ENCODE assay signal across 11 mouse cellular contexts in the genomic region with DNA sequence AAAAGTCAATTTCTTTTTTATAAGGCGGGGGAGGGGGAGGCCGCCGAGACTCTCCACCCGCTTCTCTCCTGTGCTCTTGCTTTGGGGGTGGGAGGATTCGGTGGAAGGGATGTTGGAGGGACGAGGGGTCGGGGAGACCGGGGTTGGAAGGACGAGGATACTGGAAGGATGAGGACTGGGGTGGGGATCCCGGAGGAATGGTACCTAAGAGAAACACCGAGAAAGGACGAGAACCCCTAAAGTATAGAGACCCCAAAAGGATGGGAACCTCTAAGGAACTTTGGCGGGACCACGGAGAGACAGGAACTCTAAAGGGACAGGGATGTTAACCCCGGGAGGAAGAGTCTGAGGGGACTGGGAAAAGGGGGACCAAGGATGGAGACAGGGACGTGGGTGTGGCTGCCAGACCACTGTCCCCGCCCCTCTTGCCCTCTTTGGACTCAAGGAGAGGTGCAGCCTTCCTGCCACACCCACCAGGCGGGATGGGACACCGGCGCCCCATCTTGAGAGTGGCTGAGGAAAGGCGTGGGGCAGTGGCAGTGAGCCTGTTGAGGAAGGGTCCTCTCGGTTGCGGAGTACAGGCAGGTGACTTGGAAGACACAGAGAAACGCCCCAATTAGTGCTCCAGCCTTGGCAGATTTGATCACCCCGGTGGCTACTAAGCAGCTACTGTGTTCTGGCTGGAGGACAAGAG. TPM values are rescaled to one million over a fixed set of nuclear protein-coding genes. Genes with fewer than 3 reads are reported as not detected.
DNase-seq lines count a peak whose midpoint lies in the region; ATAC-seq and TF ChIP-seq lines count a peak whose summit lies in the region.
"Had no signal": no experiment of that assay in that cellular context is flagged by ENCODE, and none has a peak within 500 bp of the region (broad histone marks: within the 10 kb centered on the region; RNA-seq: fewer than 3 reads in every experiment).

No protein-coding gene starts in this region.

- peak overlapping the region; percentile 49; the same call in 1 of the 2 replicates for H3K4me3 ChIP-seq in layer of hippocampus, adult 2 months
- peak overlapping the region; percentile 37 for H3K4me3 ChIP-seq in embryonic facial prominence, embryonic 15.5 days (replicated peaks)
- peak overlapping the region; percentile 37 for H3K4me3 ChIP-seq in limb, embryonic 13.5 days
- H3K4me3 ChIP-seq: erythroblast, embryonic 14.5 days had no signal

- 1% methylated on average over 25 of the region's 25 CpGs for WGBS in embryonic facial prominence, embryonic 15.5 days
- WGBS in limb, embryonic 13.5 days = 1% methylated on average over 25 of the region's 25 CpGs

- no peak overlapping the region for H3K9ac ChIP-seq in embryonic facial prominence, embryonic 15.5 days
- 0 out of 2 replicates have a peak overlapping the region, but pooled peaks have one; percentile 25 for H3K9ac ChIP-seq in limb, embryonic 13.5 days

- H3K36me3 ChIP-seq in embryonic facial prominence, embryonic 15.5 days = no peaks in the 10 kb centered on the region
- H3K36me3 ChIP-seq in limb, embryonic 13.5 days = no peaks in the 10 kb centered on the region

- no peak for DNase-seq in layer of hippocampus, adult 2 months (ENCODE audit: low spot score in 2 of 2)
- DNase-seq in layer of hippocampus, postnatal 14 days (ENCODE audit: low spot score in 2 of 2) = no peak
- peak; percentile 65 for DNase-seq in retina, embryonic 14.5 days (ENCODE audit: low spot score)
- DNase-seq in testis, postnatal 14 days (ENCODE audit: low spot score) = no peak
- no peak for DNase-seq in urinary bladder, postnatal 4 days (ENCODE audit: low spot score in 2 of 2)
- DNase-seq in gastrocnemius, postnatal 36 days = no peak
- DNase-seq: lung, postnatal 36 days had no signal

- TF ChIP-seq CTCF in layer of hippocampus, adult 2 months (conservative IDR thresholded peaks at IDR 0.05) = no peak

- ATAC-seq in embryonic facial prominence, embryonic 15.5 days (ENCODE audit: insufficient number of reproducible peaks, low FRiP score, low TSS enrichment, low read depth) = no peak
- no peak for ATAC-seq in limb, embryonic 13.5 days (ENCODE audit: low FRiP score, low read depth)
- ATAC-seq: Patski had no signal

- intact Hi-C loops in gastrocnemius, postnatal 36 days (cut with DNase I) = no loop called here

- no peak overlapping the region for H3K27ac ChIP-seq in layer of hippocampus, adult 2 months
- no peak overlapping the region for H3K27ac ChIP-seq in embryonic facial prominence, embryonic 15.5 days (replicated peaks)
- H3K27ac ChIP-seq in limb, embryonic 13.5 days = no peak overlapping the region

- peaks cover 11% of the 10 kb centered on the region for H3K4me1 ChIP-seq in embryonic facial prominence, embryonic 15.5 days
- peaks cover 10% of the 10 kb centered on the region for H3K4me1 ChIP-seq in limb, embryonic 13.5 days

- H3K9me3 ChIP-seq in embryonic facial prominence, embryonic 15.5 days (replicated peaks) = no peaks in the 10 kb centered on the region
- no peaks in the 10 kb centered on the region for H3K9me3 ChIP-seq in limb, embryonic 13.5 days

- peak overlapping the region; percentile 49 for H3K4me2 ChIP-seq in embryonic facial prominence, embryonic 15.5 days (replicated peaks)
- H3K4me2 ChIP-seq in limb, embryonic 13.5 days (replicated peaks) = peak overlapping the region; percentile 60

- peaks cover 94% of the 10 kb centered on the region for H3K27me3 ChIP-seq in embryonic facial prominence, embryonic 15.5 days
- peaks cover 100% of the 10 kb centered on the region for H3K27me3 ChIP-seq in limb, embryonic 13.5 days

RNA-seq across cellular contexts. Expression of a gene that starts 8.5 kb away (rescaled TPM):
- 10 to 100 TPM; 53.0 to 54.7 TPM for total RNA-seq in layer of hippocampus, adult 2 months (2021)
- total RNA-seq in layer of hippocampus, postnatal 14 days (2021) = 10 to 100 TPM; 51.9 to 52.0 TPM
- polyA plus RNA-seq in embryonic facial prominence, embryonic 15.5 days (2015; fragmentation: Nextera tagmentation; extraction: Ambion mirVana) = 12.9 and 14.9 TPM in 2 replicates
- polyA plus RNA-seq in limb, embryonic 13.5 days (2015; fragmentation: Nextera tagmentation; extraction: Ambion mirVana) = 7.3 and 7.6 TPM in 2 replicates
- total RNA-seq in gastrocnemius, postnatal 36 days (2021) = 10 to 100 TPM; 19.3 to 19.5 TPM

RNA-seq across cellular contexts. Expression of a gene that starts 8.7 kb away (rescaled TPM):
- 10 to 100 TPM; 13.7 to 15.2 TPM for total RNA-seq in layer of hippocampus, adult 2 months (2021)
- total RNA-seq in layer of hippocampus, postnatal 14 days (2021) = 10 to 100 TPM; 13.3 to 14.9 TPM
- 1.7 and 1.8 TPM in 2 replicates for polyA plus RNA-seq in embryonic facial prominence, embryonic 15.5 days (2015; fragmentation: Nextera tagmentation; extraction: Ambion mirVana)
- 0.18 TPM in 1 of 2 replicates, not detected in the other for polyA plus RNA-seq in limb, embryonic 13.5 days (2015; fragmentation: Nextera tagmentation; extraction: Ambion mirVana)
- not detected for total RNA-seq in gastrocnemius, postnatal 36 days (2021)
- polyA plus RNA-seq: erythroblast, embryonic 14.5 days; Patski had no signal

Comparison
In these comparisons a context has a peak if more than half of its experiments do, and no peak if none do; other contexts are left out.
1. RNA of a gene that starts 8.7 kb away (total RNA-seq): 13.7 to 15.2 TPM in layer of hippocampus, adult 2 months and 13.3 to 14.9 TPM in layer of hippocampus, postnatal 14 days; not detected in gastrocnemius, postnatal 36 days; every median in the first group is over 10 times any median in the second.
2. Peak in every context shown above with its lines, with median percentiles within 50 percentile points of each other: H3K4me3 ChIP-seq.